Mouse (Mus musculus): ENCODE results near the gene Kank2. TPM values are rescaled to one million over a fixed set of nuclear protein-coding genes. Genes with fewer than 3 reads are reported as not detected.

The Kank2 gene
- total RNA-seq, 2 experiments from 2014 or later, result 7.5 to 7.8 TPM

DNA sequence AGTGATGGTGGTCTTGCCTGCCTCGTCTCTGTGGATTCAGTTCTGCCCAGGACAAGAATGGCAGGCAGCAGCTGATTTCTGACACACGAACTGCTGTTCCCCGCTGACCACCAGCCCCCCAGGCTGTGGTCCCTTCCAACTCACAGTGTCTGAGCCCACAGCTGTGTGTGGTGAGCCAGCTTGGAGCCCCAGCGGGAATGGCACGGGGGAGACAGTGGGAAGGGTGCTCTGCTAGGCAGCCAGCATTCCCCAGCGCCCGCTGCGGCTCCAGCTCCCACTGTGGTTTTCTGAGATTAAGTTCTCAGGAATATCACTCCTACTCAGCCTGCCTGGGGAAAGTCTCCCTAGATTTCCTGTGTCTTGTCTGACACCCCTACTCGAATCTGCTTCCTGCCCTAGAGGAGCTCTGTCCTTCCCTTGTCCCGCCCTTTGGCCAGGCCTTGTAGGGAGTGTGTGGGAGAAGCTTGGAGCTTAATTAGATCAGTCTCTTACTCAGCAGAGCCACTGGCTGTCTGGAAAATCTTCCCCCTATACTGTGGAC, 46.2 kb downstream of the Kank2 start:
- no peak for DNase-seq (ENCODE audit: low spot score in 2 of 2)

- DNase-seq (ENCODE audit: low spot score in 2 of 2), result peak in 1 of 2 experiments; percentile 45
Measured at GRCm38 (mm10) chr9:21751347-21751746, 47.2 kb downstream of the Kank2 start.

DNA sequence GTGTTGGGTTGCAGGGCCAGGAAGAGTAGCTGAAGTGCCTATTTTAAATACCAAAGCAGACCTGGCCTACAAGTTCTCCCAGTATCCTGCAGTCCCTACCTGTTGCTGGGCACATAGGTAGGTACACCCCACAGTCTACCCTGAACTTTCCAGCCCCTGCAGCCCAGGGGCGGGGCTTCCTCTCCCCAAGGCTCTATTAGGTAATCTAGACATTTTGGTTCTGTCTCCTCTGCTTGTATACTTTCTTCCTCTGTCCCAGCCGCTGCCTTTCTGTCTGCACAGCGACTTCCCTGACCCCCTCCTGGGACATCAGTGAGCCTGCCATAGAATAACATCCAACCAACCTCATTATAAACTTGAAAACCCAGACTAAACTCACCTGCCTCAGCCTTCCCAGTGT, 48.2 kb downstream of the Kank2 start:
- DNase-seq (ENCODE audit: low spot score in 2 of 2), result no peak

DNA sequence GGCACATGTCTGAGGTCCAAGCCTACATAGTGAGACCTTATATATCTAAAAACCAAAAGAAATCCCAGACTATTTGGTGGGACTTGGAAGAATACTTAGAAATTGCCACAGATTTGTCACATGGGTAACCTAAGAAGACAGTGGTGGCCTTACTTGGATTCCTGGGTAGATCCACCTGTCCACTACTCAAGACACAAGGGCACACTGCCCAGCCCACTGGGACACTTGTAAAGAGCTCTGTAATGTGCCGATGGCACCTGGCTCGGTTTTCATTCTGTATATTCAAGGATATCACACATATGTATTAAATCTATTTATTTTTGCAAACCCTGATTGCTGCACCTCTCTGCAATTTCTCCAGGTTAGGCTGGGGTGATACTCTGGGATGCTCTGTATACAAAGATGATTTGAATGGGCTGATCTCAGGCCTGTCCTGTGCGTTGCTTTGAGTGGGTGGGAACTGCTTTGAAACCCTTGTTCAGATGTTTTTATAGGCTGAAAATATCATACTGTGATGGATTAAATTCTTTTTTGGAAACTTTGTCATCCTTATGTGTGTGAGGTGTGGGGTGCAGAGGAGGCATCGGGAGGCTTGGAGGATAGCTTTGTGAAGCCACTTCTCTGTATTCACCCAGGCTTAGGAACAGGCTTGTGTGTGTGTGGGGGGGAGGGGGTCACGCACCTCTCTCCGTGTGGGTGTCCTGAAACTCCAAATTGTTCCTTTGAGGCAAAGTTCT, 49.0 kb downstream of the Kank2 start:
- DNase-seq (ENCODE audit: low spot score in 2 of 2), result no peak

DNA sequence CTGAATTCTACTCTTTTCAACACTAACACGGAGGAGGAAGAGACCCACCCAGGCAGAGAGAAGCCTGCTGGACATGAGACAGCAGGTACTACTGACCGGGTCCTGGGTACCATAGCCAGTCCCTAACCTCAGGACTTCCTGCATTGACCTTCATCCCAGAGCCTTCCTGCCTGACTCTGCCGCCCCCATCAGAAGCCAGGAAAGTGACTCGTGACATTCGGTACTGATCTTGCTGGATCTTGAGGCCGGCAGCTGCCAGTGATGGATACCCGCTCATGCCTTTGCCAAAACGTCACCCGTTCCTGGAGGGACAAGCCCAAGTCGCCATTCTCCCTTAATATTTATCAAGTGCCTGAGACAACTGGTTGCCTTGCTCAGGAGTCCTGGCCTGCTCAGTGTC, 50.1 kb downstream of the Kank2 start:
- DNase-seq (ENCODE audit: low spot score in 2 of 2), result no peak

DNA sequence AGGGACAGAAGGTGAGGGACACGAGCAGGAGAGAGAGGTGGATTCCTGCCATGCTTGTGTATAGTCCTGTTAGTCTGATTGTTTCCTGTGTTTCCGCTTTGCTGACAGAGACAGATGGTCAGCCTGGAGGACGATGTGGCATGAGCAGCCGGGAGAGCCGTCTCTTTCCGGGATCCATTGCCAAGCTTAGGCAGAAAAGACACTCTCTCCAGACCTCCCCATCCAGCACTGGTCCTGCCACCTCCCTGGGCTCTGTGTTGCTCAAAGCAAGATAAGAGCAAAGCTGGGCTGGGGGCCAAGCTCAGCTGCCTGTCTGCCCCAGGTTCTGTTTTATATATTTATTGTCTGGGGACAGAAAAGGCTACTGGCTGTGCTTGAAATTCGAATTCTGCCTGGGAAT, 50.5 kb downstream of the Kank2 start:
- no peak for DNase-seq (ENCODE audit: low spot score in 2 of 2)

DNA sequence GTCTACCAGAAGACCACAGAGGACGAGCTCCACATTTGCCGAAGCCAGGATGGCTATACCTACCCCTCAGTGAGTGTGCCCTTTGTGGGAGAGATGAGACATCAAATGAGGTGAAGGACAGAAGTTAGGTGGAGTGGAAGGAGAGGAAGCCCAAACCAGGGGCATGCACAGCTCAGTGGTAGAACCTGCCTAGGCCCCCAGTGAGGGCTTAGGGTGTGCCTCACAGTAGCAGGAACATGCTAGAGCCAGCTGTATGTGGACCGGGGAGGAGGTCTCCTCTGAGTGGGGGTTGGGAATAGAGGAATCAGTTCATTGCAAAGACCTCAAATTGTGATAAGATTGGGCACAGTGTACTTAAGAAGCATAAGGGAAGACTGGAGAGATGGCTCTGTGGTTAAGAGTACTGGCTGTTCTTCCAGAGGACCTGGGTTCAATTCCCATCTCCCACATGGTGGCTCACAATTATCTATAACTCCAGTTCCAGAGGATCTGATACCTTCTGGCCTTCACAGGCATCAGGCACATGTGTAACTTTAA, 51.2 kb downstream of the Kank2 start:
- no peak for DNase-seq (ENCODE audit: low spot score in 2 of 2)

DNA sequence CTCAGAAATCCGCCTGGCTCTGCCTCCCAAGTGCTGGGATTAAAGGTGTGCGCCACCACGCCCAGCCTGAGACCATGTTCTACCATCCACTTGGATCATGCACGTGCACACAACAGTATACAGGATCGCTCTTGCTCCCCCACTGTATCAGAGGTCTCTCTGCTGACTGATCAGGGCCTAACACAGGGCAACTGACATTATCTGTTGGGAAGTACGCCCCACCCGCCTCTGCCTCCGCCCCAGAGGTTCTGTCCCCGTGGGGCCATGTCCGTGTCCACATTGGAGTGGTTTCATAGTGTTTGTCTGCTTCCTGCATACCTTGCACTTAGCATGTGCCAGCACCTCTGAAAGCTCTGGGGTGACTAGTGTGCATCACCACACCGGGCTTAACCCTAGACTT, 57.0 kb downstream of the Kank2 start:
- DNase-seq (ENCODE audit: low spot score in 2 of 2), result no peak

- no peak for DNase-seq (ENCODE audit: low spot score in 2 of 2)
Measured at GRCm38 (mm10) chr9:21740427-21740826, 58.1 kb downstream of the Kank2 start.

DNA sequence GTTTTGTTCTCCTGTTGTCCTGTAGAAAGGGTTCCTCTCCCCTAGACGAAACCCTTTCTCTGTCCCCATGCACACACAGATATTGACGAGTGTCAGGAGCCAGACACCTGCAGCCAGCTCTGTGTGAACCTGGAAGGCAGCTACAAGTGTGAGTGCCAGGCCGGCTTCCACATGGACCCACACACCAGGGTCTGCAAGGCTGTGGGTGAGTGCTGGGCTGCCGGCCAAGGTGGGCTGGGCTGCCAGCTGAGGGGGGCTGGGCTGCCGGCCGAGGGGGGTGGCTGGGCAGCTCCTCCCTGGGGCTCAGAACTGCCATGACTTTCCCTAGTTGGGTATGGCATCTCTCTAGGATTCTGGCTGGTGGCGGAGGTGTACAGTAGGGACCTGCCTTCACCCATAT, 59.8 kb downstream of the Kank2 start:
- no peak for DNase-seq (ENCODE audit: low spot score in 2 of 2)

- no peak for DNase-seq (ENCODE audit: low spot score in 2 of 2)
Measured at GRCm38 (mm10) chr9:21737188-21737587, 61.4 kb downstream of the Kank2 start.

GRCm38 (mm10) chr9:21736580-21736979, 62.0 kb downstream of the Kank2 start:
- no peak for DNase-seq (ENCODE audit: low spot score in 2 of 2)

DNA sequence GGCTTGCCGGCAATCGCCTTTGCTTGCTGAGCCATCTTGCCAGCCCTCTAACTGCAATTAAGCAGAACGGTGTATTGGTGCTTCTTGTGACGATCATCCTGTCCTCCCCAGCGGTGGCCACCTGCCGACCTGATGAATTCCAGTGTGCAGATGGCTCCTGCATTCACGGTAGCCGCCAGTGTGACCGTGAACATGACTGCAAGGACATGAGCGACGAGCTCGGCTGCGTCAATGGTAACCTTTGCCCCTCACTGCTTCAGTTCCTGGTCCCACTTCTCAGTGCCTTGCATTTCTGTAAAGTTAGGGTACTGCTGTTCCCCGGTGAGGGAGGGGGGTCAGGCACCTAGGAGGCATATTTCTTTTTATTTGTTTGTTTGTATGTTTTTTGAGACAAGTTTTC, 63.4 kb downstream of the Kank2 start:
- DNase-seq (ENCODE audit: low spot score in 2 of 2), result no peak

DNA sequence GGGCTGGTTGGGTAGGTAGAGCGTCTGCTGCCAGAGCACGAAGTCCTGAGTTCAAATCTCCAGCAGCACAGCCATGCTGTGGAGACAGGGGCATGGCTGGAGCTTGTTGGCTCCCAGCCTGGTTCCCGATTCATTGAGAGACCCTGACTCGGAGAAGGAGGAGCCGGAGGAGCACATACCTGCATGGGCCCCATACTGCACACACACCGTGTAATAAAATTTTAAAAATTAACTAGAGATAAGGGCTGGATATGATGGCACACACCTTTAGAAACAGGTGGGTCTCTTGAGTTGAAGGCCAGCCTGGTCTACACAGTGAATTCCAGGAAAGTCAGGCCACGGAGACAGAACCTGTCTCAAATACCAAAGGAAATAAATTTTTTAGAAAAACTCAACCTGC, 64.6 kb downstream of the Kank2 start:
- DNase-seq (ENCODE audit: low spot score in 2 of 2), result no peak

GRCm38 (mm10) chr9:21733446-21733845, 65.1 kb downstream of the Kank2 start:
- no peak for DNase-seq (ENCODE audit: low spot score in 2 of 2)

GRCm38 (mm10) chr9:21732288-21732687, 66.3 kb downstream of the Kank2 start:
- DNase-seq (ENCODE audit: low spot score in 2 of 2), result no peak

- DNase-seq (ENCODE audit: low spot score in 2 of 2), result no peak
Measured at GRCm38 (mm10) chr9:21729264-21729663, 69.3 kb downstream of the Kank2 start.

GRCm38 (mm10) chr9:21728261-21728832, 70.2 kb downstream of the Kank2 start:
- DNase-seq (ENCODE audit: low spot score in 2 of 2), result no peak

DNA sequence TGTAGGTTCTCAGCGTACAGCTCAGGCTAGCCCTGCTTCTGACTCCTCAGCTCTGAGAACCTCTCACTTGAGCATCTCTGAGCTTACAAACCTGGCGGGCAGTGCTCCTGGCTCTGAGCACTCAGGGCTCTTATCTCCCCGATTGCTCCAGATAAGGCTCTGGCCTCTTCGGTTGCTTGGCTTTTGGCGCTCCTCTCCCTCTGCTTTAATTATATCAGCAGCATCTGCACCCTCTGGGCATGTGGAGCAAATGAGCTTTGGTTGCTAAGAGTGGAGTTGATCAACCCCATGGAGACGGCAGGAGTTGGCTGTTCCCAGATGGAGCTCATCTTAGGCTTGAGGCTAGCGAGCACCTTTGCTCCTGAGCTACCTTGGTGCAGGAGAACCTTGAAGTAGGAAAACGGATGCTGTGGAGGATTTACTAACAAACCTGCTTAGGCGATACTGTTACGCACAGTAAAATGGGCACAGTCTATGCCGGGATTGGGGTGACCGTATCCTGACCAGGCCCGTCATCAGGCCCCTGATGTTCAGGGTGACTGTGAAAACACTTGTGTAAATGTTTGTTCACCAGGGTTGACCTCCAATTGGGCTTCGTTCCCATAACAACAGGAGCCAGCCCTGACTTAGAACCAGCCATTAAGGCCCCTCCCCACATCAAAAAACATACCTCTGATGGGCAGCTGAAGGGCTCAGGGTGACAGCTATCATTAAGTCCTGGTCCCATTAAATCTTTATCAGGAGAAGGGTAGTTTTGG, 72.1 kb downstream of the Kank2 start:
- no peak for DNase-seq (ENCODE audit: low spot score in 2 of 2)

GRCm38 (mm10) chr9:21725224-21726121, 73.1 kb downstream of the Kank2 start:
- no peak for DNase-seq (ENCODE audit: low spot score in 2 of 2)

DNA sequence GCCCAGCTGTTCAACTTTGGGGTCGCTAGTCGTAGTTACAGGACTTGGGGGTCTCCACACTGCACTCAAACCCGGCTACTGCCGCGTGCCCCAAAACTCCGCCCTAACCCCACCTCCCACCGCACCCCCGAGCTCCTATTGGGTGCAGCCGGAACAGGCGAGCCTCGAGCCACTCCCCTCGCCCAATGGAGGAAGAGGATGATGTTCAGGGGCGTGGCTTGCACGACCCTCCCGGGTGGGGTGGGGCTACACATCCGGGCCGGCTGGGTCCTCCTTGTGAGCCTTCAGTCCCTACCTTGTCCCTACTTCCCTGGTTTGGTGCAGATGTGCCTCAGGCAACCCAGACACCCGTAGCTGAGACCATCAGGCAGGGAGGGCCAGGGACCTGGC, 74.4 kb downstream of the Kank2 start:
- DNase-seq (ENCODE audit: low spot score in 2 of 2), result peak; percentile 91 to 92
